Mouse (Mus musculus): ENCODE measurements at regions not wholly inside any gene's neighbourhood (a gene's known extent, or its start where the extent isn't known, plus 50 kb on each side); places are given as distances from the start of the nearest gene placed in this dataset.

DNA sequence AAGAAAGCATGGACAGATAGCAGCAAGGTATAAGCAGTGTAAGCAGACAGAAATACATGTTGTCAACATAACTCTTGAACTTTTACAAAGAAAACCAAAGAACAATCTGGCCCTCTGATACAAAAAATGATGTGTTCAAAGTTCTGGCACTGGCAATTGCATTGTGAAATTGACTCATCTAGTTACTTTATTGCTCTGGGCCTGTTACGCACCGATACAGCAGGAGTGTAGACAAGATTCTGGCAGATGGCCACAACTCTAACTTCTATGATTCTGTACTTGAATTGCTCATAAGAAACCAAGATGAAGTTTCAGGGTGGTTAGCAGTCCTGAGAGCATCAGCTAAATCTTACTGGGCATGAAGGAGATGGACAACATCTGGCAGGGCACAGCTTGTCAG is 117.7 kb downstream of the Olfr721-ps1 start:
- TF ChIP-seq EP300 (IDR thresholded peaks at IDR 0.05; ENCODE audit: low read depth) (no peak), CTCF (IDR thresholded peaks at IDR 0.05; ENCODE audit: low read depth) (no peak)
